Mouse (Mus musculus) hindbrain, embryonic 11.5 days (tissue): Measurements from ENCODE around the gene Trank1. TPM values are rescaled to one million over a fixed set of nuclear protein-coding genes. Genes with fewer than 3 reads are reported as not detected.

ENCODE experiments used
- ATAC-seq: fragments of 200-750 bp; cut with Nextera tagmentation; 2 replicates; pipeline ENCODE4 v1.8.0; 2017; ENCODE audit warnings: mild to moderate bottlenecking, moderate TSS enrichment, moderate library complexity; ENCODE audit not compliant: low FRiP score
- DNase-seq: peaks from one replicate; pipeline ENCODE4 v3.0.0-alpha.2; 2015; ENCODE audit warnings: low spot score
- H3K27ac ChIP-seq: fragments of 300-500 bp; sonication (generic); 2 replicates; pipeline ENCODE4 v1.5.1; 2014; ENCODE audit warnings: mild to moderate bottlenecking, low read depth, low read length
- H3K27me3 ChIP-seq: fragments of 300-500 bp; sonication (generic); 2 replicates; pipeline ENCODE4 v1.6.1; 2014; ENCODE audit warnings: mild to moderate bottlenecking, low read length, moderate library complexity, mixed read lengths; ENCODE audit not compliant: control insufficient read depth, insufficient read depth
- H3K36me3 ChIP-seq: fragments of 300-500 bp; sonication (generic); 2 replicates; pipeline ENCODE4 v1.6.1; 2014; ENCODE audit warnings: mild to moderate bottlenecking, low read length, moderate library complexity, mixed read lengths; ENCODE audit not compliant: control insufficient read depth, insufficient read depth
- H3K4me1 ChIP-seq: fragments of 300-500 bp; sonication (generic); replicated peaks from 2 replicates; pipeline ENCODE4 v1.6.1; 2014; ENCODE audit warnings: low read length, mixed read lengths; ENCODE audit not compliant: control insufficient read depth, insufficient read depth
- H3K4me2 ChIP-seq: fragments of 300-500 bp; sonication (generic); replicated peaks from 2 replicates; pipeline ENCODE4 v1.6.1; 2014; ENCODE audit warnings: mild to moderate bottlenecking, low read depth, low read length
- H3K4me3 ChIP-seq: fragments of 300-500 bp; sonication (generic); 2 replicates; pipeline ENCODE4 v1.5.1; 2014; ENCODE audit warnings: low read depth, low read length
- H3K9ac ChIP-seq: fragments of 300-500 bp; sonication (generic); 2 replicates; pipeline ENCODE4 v1.6.1; 2014; ENCODE audit warnings: low read depth, low read length
- H3K9me3 ChIP-seq: fragments of 300-500 bp; sonication (generic); 2 replicates; pipeline ENCODE4 v1.6.1; 2016; ENCODE audit warnings: low read length; ENCODE audit not compliant: control insufficient read depth
- WGBS: fragments of 180-500 bp; shearing (Covaris S2); extraction: QIAGEN DNeasy Blood & Tissue Kit; methylation state at CpG from one replicate; pipeline ENCODE4 v1.1.7; 2014; 5-methylcytosine and 5-hydroxymethylcytosine counted together
- polyA plus RNA-seq: library from polyadenylated mRNA; unstranded; fragments of >200 nt; fragmentation: Nextera tagmentation; extraction: Ambion mirVana; gene quantifications from 2 replicates; pipeline ENCODE4 v1.2.1, GENCODE M21; 2014

Trank1 gene
- polyA plus RNA-seq, 1 experiment from 2014 or later = 0.12 TPM

- Histone ChIP-seq H3K4me3 (no peak overlapping the region), H3K9me3 (no peaks in the 10 kb centered on the region), H3K9ac (no peak overlapping the region), H3K27me3 (no peaks in the 10 kb centered on the region), H3K27ac (no peak overlapping the region), H3K4me1 (0 out of 2 replicates have a peak, but pooled peaks cover 3% of the 10 kb centered on the region), H3K36me3 (no peaks in the 10 kb centered on the region), H3K4me2 (no peak overlapping the region)
- ATAC-seq = no peak
- 48% methylated on average over 2 of the region's 2 CpGs for WGBS
- no peak for DNase-seq
Observed at GRCm38 (mm10) chr9:111429363-111429750, 117.8 kb downstream of the Trank1 start.

GRCm38 (mm10) chr9:111435429-111435828 lies 123.9 kb downstream of the Trank1 start:
- peaks cover 18% of the 10 kb centered on the region for H3K27me3 ChIP-seq
- H3K4me1 ChIP-seq = peaks cover 3% of the 10 kb centered on the region; the same call in 1 of the 2 replicates
- H3K4me3 ChIP-seq = no peak overlapping the region
- H3K9me3 ChIP-seq = no peaks in the 10 kb centered on the region
- WGBS = 82% methylated on average over 2 of the region's 2 CpGs
- no peak overlapping the region for H3K27ac ChIP-seq
- no peak overlapping the region for H3K4me2 ChIP-seq
- no peaks in the 10 kb centered on the region for H3K36me3 ChIP-seq
- DNase-seq = no peak
- no peak for ATAC-seq
- H3K9ac ChIP-seq = no peak overlapping the region

GRCm38 (mm10) chr9:111438904-111439835 lies 127.6 kb downstream of the Trank1 start, which contains the start of gene Dclk3:
Gene Dclk3, plus strand, starts transcription at chr9:111439081.
- 5% methylated on average over 37 of the region's 57 CpGs for WGBS
- no peaks in the 10 kb centered on the region for H3K36me3 ChIP-seq
- peaks cover 18% of the 10 kb centered on the region for H3K27me3 ChIP-seq
- peak within 1 kb of the TSS; percentile 74 for H3K4me2 ChIP-seq
- H3K9ac ChIP-seq = peak within 1 kb of the TSS; percentile 56
- no peaks in the 10 kb centered on the region for H3K9me3 ChIP-seq
- DNase-seq (peak; percentile 46), ATAC-seq (peak; percentile 75)
- H3K4me1 ChIP-seq = peaks cover 3% of the 10 kb centered on the region; the same call in 1 of the 2 replicates
- H3K4me3 ChIP-seq = peak within 1 kb of the TSS; percentile 49
- H3K27ac ChIP-seq = no peak within 1 kb of the TSS

- Histone ChIP-seq H3K9ac (no peak overlapping the region), H3K27ac (no peak overlapping the region), H3K27me3 (peaks cover 18% of the 10 kb centered on the region), H3K36me3 (no peaks in the 10 kb centered on the region), H3K4me1 (peaks cover 3% of the 10 kb centered on the region; the same call in 1 of the 2 replicates), H3K4me3 (no peak overlapping the region), H3K9me3 (no peaks in the 10 kb centered on the region), H3K4me2 (no peak overlapping the region)
- ATAC-seq = no peak
- no peak for DNase-seq
- 54% methylated on average over 8 of the region's 8 CpGs for WGBS
Observed at GRCm38 (mm10) chr9:111439836-111440201, 128.3 kb downstream of the Trank1 start.

DNA sequence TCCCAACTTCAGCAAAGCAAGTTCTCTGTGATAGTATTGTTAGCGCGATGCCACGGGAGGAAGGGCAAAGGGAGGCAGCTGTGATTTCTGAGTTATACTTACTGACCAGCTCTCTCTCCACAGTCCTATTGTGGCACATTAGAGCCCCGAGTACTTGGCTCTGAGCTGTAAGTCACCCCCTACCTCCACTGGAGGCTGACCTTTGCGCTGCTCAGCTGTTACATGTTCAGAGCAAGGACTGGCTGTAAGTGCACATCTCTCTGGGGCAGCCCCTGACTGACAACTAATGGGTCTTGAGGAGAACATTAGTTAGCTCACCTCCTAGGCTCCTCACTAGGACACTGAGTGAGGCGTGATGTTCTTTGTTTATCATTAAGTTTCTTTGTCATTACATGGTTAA lies 128.9 kb downstream of the Trank1 start:
- no peak overlapping the region for H3K4me3 ChIP-seq
- H3K9me3 ChIP-seq = no peaks in the 10 kb centered on the region
- no peaks in the 10 kb centered on the region for H3K36me3 ChIP-seq
- 82% methylated on average over 6 of the region's 6 CpGs for WGBS
- no peak for ATAC-seq
- H3K9ac ChIP-seq = no peak overlapping the region
- peaks cover 3% of the 10 kb centered on the region; the same call in 1 of the 2 replicates for H3K4me1 ChIP-seq
- H3K27me3 ChIP-seq = peaks cover 18% of the 10 kb centered on the region
- no peak overlapping the region for H3K27ac ChIP-seq
- DNase-seq = no peak
- H3K4me2 ChIP-seq = no peak overlapping the region

- Histone ChIP-seq H3K27me3 (peaks cover 18% of the 10 kb centered on the region), H3K36me3 (no peaks in the 10 kb centered on the region), H3K9me3 (no peaks in the 10 kb centered on the region), H3K9ac (no peak overlapping the region), H3K4me2 (no peak overlapping the region), H3K27ac (no peak overlapping the region), H3K4me1 (peaks cover 3% of the 10 kb centered on the region; the same call in 1 of the 2 replicates), H3K4me3 (no peak overlapping the region)
- no peak for ATAC-seq
- WGBS = 86% methylated on average over 2 of the region's 2 CpGs
- DNase-seq = no peak
Observed at GRCm38 (mm10) chr9:111441151-111441550, 129.6 kb downstream of the Trank1 start.

Other genes with a start within 250 kb of the Trank1 start
- gene Lrrfip2, start 194.1 kb upstream of the Trank1 start, polyA plus RNA-seq = 52.2 and 57.4 TPM in 2 replicates
- gene Mlh1, start 39.9 kb upstream of the Trank1 start, polyA plus RNA-seq = 38.5 and 45.5 TPM in 2 replicates
- 36.3 and 43.5 TPM in 2 replicates for gene Epm2aip1, start 39.8 kb upstream of the Trank1 start, polyA plus RNA-seq
- 0.32 and 1.1 TPM in 2 replicates for gene Dclk3, start 127.3 kb downstream of the Trank1 start, polyA plus RNA-seq